ENCODE assay signal across 8 mouse cellular contexts in genomic region chr6:47920447-47921340, GRCm38 (mm10). TPM values are rescaled to one million over a fixed set of nuclear protein-coding genes. Genes with fewer than 3 reads are reported as not detected.
DNase-seq lines count a peak whose midpoint lies in the region; ATAC-seq and TF ChIP-seq lines count a peak whose summit lies in the region.

Zfp212 (plus strand) TSS chr6:47920476.

- peak within 1 kb of the TSS; percentile 78 for H3K4me3 ChIP-seq in cortical plate, adult 2 months (ENCODE audit: insufficient read depth, low read length)
- peak within 1 kb of the TSS; percentile 89 for H3K4me3 ChIP-seq in hindbrain, postnatal 0 days (ENCODE audit: low read length)

- peak; percentile 48; the same call in 1 of the 2 replicates for TF ChIP-seq POLR2A in cortical plate, adult 2 months (IDR thresholded peaks at IDR 0.05; ENCODE audit: extremely low read depth, insufficient read depth, low read length)

- H3K27ac ChIP-seq in cortical plate, adult 2 months (ENCODE audit: insufficient read depth, low read length) = peak within 1 kb of the TSS; percentile 96
- peak within 1 kb of the TSS; percentile 97 for H3K27ac ChIP-seq in hindbrain, postnatal 0 days

- under 1% methylated on average over 62 of the region's 67 CpGs for WGBS in hindbrain, postnatal 0 days

- no peaks in the 10 kb centered on the region for H3K36me3 ChIP-seq in hindbrain, postnatal 0 days (ENCODE audit: insufficient read depth, low read length)

- H3K9ac ChIP-seq in hindbrain, postnatal 0 days (replicated peaks; ENCODE audit: low read length) = peak within 1 kb of the TSS; percentile 89

- peak; percentile 97 for ATAC-seq in hindbrain, postnatal 0 days
- peak; percentile 96 for ATAC-seq in megakaryocyte, adult 5-6 weeks (ENCODE audit: poor library complexity, severe bottlenecking)

- no peaks in the 10 kb centered on the region for H3K9me3 ChIP-seq in hindbrain, postnatal 0 days (ENCODE audit: low read length)

- peak within 1 kb of the TSS; percentile 72 for H3K4me2 ChIP-seq in hindbrain, postnatal 0 days (ENCODE audit: low read depth, low read length)

- peak; percentile 95 for DNase-seq in adipocyte (ENCODE audit: low spot score)
- peak; percentile 61 to 71 for DNase-seq in gastrocnemius, adult 8-10 months (ENCODE audit: low spot score in 2 of 2)
- peak; percentile 95 for DNase-seq in hindbrain, postnatal 0 days (ENCODE audit: low spot score)
- DNase-seq in left cerebral cortex, adult 8-10 months (ENCODE audit: low spot score in 2 of 2) = peak; percentile 73 to 88
- DNase-seq in right cerebral cortex, adult 18-20 months = peak; percentile 91
- peak; percentile 79 for DNase-seq in urinary bladder, adult 2 months (ENCODE audit: low spot score)

- no peaks in the 10 kb centered on the region for H3K27me3 ChIP-seq in hindbrain, postnatal 0 days (ENCODE audit: insufficient read depth, low read length)

- peaks cover 3% of the 10 kb centered on the region; the same call in 1 of the 2 replicates for H3K4me1 ChIP-seq in cortical plate, adult 2 months (ENCODE audit: control insufficient read depth, insufficient read depth, low read length)
- H3K4me1 ChIP-seq in hindbrain, postnatal 0 days (ENCODE audit: insufficient read depth, low read length) = peaks cover 10% of the 10 kb centered on the region

- peak; percentile 37; the same call in 1 of the 2 replicates for TF ChIP-seq CTCF in cortical plate, adult 2 months (IDR thresholded peaks at IDR 0.05; ENCODE audit: extremely low read depth, insufficient read depth, low read length)
- TF ChIP-seq CTCF in hindbrain, postnatal 0 days (IDR thresholded peaks at IDR 0.05; ENCODE audit: low read depth) = peak; percentile 79

RNA-seq across cellular contexts. Expression of gene Zfp212, which starts in this region (rescaled TPM):
- polyA plus RNA-seq in cortical plate, adult 2 months (2012; rRNA removed) = 11.1 and 11.2 TPM in 2 replicates
- 10 to 100 TPM in 1 of 4 experiments, 1 to 10 TPM in 3; 7.0 to 10.2 (median 9.1) TPM for total RNA-seq in gastrocnemius, adult 8-10 months (2022)
- total RNA-seq in hindbrain, postnatal 0 days (2014; rRNA removed) = 15.3 and 17.0 TPM in 2 replicates
- 19.6 and 20.3 TPM in 2 replicates for polyA plus RNA-seq in hindbrain, postnatal 0 days (2015; fragmentation: Nextera tagmentation; extraction: Ambion mirVana)
- total RNA-seq in left cerebral cortex, adult 8-10 months (2022) = 10 to 100 TPM; 17.5 to 19.1 (median 18.2) TPM
- 7.1 and 8.8 TPM in 2 replicates for total RNA-seq in megakaryocyte, adult 5-6 weeks (2015)
- total RNA-seq in megakaryocyte, adult 5-6 weeks (2017) = 7.2 and 9.1 TPM in 2 replicates
- 14.8 and 15.2 TPM in 2 replicates for polyA plus RNA-seq in urinary bladder, adult 2 months (2012; rRNA removed)

Comparison
In these comparisons a context has a peak if more than half of its experiments do, and no peak if none do; other contexts are left out.
1. Peak in every context shown above with its lines: DNase-seq, ATAC-seq, H3K4me3 ChIP-seq and H3K27ac ChIP-seq.